Mouse (Mus musculus) heart, adult 2 months (tissue): Measurements from ENCODE around the gene Prrx2. TPM values are rescaled to one million over a fixed set of nuclear protein-coding genes. Genes with fewer than 3 reads are reported as not detected.

Experiments
- DNase-seq, 2 experiments: peaks; one replicate each; pipeline ENCODE4 v3.0.0; 2021
- H3K27ac ChIP-seq: fragments of 200-600 bp; 2 replicates; pipeline ENCODE4 v1.8.1; 2022
- H3K27me3 ChIP-seq: fragments of 200-500 bp; 2 replicates; pipeline ENCODE4 v1.6.1; 2012; ENCODE audit warnings: mild to moderate bottlenecking, low read length, inconsistent platforms, mixed read lengths; ENCODE audit not compliant: control insufficient read depth, insufficient read depth
- H3K36me3 ChIP-seq: fragments of 200-500 bp; 2 replicates; pipeline ENCODE4 v1.6.1; 2012; ENCODE audit warnings: low read length, inconsistent platforms; ENCODE audit not compliant: control insufficient read depth, insufficient read depth
- H3K4me1 ChIP-seq: fragments of 200-500 bp; 2 replicates; pipeline ENCODE4 v1.6.1; 2011; ENCODE audit warnings: low read length; ENCODE audit not compliant: control insufficient read depth, insufficient read depth
- H3K4me3 ChIP-seq: fragments of 200-600 bp; 2 replicates; pipeline ENCODE4 v1.8.1; 2022
- H3K79me2 ChIP-seq: fragments of 200-500 bp; replicated peaks from 2 replicates; pipeline ENCODE4 v1.6.1; 2012; ENCODE audit warnings: mild to moderate bottlenecking, inconsistent platforms, low read length, moderate library complexity, mixed read lengths; ENCODE audit not compliant: control insufficient read depth, insufficient read depth
- H3K9ac ChIP-seq: fragments of 200-500 bp; 2 replicates; pipeline ENCODE4 v1.6.1; 2012; ENCODE audit warnings: low read depth, mild to moderate bottlenecking, control low read depth, inconsistent platforms, low read length, mixed read lengths
- CTCF ChIP-seq: fragments of 200-600 bp; IDR thresholded peaks from 2 replicates; pipeline ENCODE4 v1.8.1; 2022; ENCODE audit warnings: antibody characterized with exemption, mild to moderate bottlenecking, moderate library complexity
- EP300 ChIP-seq: fragments of 200-500 bp; IDR thresholded peaks from 2 replicates; pipeline ENCODE4 v1.6.1; 2011; ENCODE audit warnings: low read depth, low read length, control low read depth; ENCODE audit not compliant: insufficient read depth
- POLR2A ChIP-seq: fragments of 200-500 bp; IDR thresholded peaks from 2 replicates; pipeline ENCODE4 v1.6.1; 2011; ENCODE audit warnings: mild to moderate bottlenecking, low read depth, low read length, control low read depth; ENCODE audit not compliant: insufficient read depth
- WGBS: fragments of 180-500 bp; shearing (Covaris S2); methylation state at CpG from one replicate; pipeline ENCODE4 v1.1.7; 2018; 5-methylcytosine and 5-hydroxymethylcytosine counted together
- intact Hi-C: fragments of 180-260 bp; cut with DNase I; formaldehyde crosslinking; loops from one replicate; pipeline ENCODE4 v1.15.1; 2025
- polyA plus RNA-seq: library from polyadenylated mRNA; depleted of rRNA; stranded (reverse); fragments of >200 nt; gene quantifications from 2 replicates; pipeline ENCODE4 v1.2.3, GENCODE M21; 2012
- total RNA-seq, 2 experiments: library from RNA; stranded (reverse); gene quantifications; 2 replicates each; pipeline ENCODE4 v1.2.3; 2021

Prrx2 gene
- total and polyA plus RNA-seq, 3 experiments, result 0.75 to 1.6 (median 0.84) TPM

DNA sequence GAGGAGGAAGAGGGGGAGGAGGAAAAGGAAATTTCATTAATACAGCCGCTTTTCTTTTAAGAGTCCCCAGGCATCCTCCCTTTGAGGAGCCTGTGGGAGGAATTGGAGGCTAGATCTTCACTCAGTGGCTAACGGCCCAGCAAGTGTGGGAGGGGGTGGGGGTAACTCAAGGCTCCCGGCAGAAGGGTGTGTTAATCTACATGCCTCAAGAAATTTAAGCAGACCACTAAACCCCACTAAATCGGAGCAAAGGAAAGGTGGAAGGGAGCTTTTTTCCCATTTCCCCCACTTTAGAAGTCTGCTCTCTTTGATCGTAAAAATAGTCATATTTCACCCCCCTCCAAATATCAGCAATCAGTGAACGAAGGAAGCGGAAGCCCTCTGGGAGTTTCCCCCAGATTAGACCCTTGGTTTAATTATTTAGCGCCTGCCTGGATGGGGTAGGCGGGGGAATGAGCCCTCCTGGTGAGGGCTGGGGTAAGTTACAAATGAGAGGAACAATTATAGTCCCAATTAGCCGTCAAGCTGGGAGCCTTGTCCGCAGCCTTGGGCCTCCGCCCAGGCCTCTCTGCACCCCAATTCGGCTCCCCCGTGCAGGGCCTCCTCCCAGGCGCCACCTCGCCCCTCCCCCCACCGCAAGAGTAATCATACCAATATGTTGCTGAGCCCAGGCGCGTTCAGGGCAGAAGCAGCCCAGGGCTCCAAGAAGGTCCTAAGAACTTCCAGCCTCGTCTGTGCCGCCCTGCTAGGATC is 1.6 kb downstream of the Prrx2 start:
- H3K4me1 ChIP-seq, result no peaks in the 10 kb centered on the region
- TF ChIP-seq POLR2A (no peak), CTCF (no peak), EP300 (no peak)
- H3K27me3 ChIP-seq, result no peaks in the 10 kb centered on the region
- H3K9ac ChIP-seq, result no peak overlapping the region
- WGBS, result 35% methylated on average over 21 of the region's 21 CpGs
- no peaks in the 10 kb centered on the region for H3K79me2 ChIP-seq
- intact Hi-C loops, result no loop called here
- no peaks in the 10 kb centered on the region for H3K36me3 ChIP-seq
- no peak overlapping the region for H3K27ac ChIP-seq
- no peak overlapping the region for H3K4me3 ChIP-seq
- no peak for DNase-seq

DNA sequence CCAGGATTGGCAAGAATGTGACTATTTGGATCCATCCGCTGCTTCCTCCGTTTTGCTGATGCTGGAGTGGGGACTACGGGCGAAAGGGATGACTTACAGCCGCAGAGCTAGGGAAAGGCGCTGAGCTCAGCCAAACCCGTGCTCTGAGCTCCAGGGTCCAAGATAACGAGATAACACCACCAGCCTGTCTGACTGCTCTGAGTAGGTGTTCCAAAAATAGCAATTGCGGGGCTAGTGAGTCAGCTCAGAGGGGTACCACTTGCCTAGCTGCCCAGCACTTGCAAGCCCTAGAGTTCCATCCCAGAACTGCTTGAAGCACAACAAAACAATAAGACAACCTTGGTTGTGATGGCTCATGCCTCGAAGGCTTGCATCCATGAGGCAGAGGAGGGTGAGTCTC is 7.8 kb downstream of the Prrx2 start:
- Histone ChIP-seq H3K27me3 (no peaks in the 10 kb centered on the region; the same call in 1 of the 2 replicates), H3K9ac (no peak overlapping the region), H3K79me2 (no peaks in the 10 kb centered on the region), H3K4me3 (no peak overlapping the region), H3K36me3 (no peaks in the 10 kb centered on the region), H3K4me1 (peaks cover 1% of the 10 kb centered on the region; the same call in 1 of the 2 replicates), H3K27ac (no peak overlapping the region)
- intact Hi-C loops, result no loop called here
- 21% methylated on average over 10 of the region's 10 CpGs for WGBS
- DNase-seq, result no peak
- TF ChIP-seq POLR2A, result no peak
- TF ChIP-seq EP300, result no peak
- TF ChIP-seq CTCF, result no peak

DNA sequence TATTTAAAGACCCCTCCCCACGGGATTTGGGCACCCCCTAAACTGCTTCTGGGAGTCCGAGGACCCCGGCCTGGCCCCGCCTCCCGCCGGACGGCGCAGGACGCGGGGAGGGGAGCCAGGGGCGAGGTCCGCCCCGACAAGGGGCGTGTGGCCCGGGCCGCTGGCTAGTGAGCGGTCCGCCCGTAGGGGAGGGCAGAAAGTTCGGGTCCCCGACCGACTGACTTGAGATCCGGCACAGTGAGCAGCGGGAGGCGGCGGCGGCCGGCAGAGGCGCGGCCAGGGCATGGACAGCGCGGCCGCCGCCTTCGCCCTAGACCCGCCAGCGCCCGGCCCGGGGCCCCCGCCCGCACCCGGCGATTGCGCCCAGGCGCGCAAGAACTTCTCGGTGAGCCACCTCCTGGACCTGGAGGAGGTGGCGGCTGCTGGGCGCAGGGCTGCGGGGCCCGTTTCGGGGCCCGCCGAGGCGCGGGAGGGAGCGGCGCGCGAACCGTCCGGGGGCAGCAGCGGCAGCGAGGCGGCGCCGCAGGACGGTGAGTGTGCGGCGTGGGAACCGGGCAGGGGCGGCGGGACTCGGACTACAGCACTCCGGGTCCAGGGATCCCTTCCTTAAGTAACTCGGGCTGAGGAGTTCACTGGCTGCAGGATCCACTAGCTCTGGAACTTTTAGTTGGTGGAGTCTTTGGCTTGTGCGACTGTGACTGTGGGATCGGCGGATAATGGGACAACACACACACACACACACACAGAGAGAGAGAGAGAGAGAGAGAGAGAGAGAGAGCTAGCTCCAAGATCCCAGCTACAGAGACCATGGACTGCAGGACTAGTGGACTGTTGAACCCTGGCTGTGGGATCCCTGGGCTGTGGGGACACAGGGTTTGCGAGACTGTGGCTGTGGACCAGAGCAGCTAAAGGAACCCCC is 10.6 kb downstream of the Prrx2 start:
- DNase-seq, result peak; percentile 32 to 51
- no peak overlapping the region for H3K27ac ChIP-seq
- 3% methylated on average over 79 of the region's 80 CpGs for WGBS
- H3K9ac ChIP-seq, result peak overlapping the region; percentile 40
- peak overlapping the region; percentile 40 for H3K4me3 ChIP-seq
- intact Hi-C loops, result no loop called here
- TF ChIP-seq POLR2A, result no peak
- no peak for TF ChIP-seq EP300
- peak; percentile 40 for TF ChIP-seq CTCF
- peaks cover 1% of the 10 kb centered on the region; the same call in 1 of the 2 replicates for H3K4me1 ChIP-seq
- no peaks in the 10 kb centered on the region for H3K79me2 ChIP-seq
- H3K36me3 ChIP-seq, result no peaks in the 10 kb centered on the region
- H3K27me3 ChIP-seq, result no peaks in the 10 kb centered on the region; the same call in 1 of the 2 replicates

DNA sequence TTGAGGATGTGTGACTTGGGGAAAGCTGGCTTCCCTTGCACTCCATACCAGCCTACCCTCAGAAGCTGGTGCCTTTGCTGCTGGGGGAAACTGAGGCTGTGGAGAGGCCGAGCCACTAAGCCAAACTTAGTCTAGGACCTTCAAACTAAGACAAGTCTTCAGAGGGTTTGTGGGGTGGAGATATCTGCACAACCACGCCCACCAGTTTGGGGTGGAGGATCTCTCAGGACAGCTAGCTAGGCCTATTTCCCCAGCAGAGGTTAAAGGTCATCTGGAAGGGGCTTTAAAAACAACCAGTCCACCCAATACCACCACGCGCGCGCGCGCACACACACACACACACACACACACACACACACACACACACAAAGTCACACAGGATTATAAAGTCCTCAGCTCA is 11.5 kb downstream of the Prrx2 start:
- Histone ChIP-seq H3K36me3 (no peaks in the 10 kb centered on the region), H3K27ac (no peak overlapping the region), H3K9ac (no peak overlapping the region), H3K27me3 (no peaks in the 10 kb centered on the region; the same call in 1 of the 2 replicates), H3K4me3 (no peak overlapping the region), H3K4me1 (peaks cover 1% of the 10 kb centered on the region; the same call in 1 of the 2 replicates), H3K79me2 (no peaks in the 10 kb centered on the region)
- intact Hi-C loops, result no loop called here
- 76% methylated on average over 8 of the region's 8 CpGs for WGBS
- no peak for TF ChIP-seq POLR2A
- no peak for TF ChIP-seq CTCF
- no peak for TF ChIP-seq EP300
- no peak for DNase-seq

DNA sequence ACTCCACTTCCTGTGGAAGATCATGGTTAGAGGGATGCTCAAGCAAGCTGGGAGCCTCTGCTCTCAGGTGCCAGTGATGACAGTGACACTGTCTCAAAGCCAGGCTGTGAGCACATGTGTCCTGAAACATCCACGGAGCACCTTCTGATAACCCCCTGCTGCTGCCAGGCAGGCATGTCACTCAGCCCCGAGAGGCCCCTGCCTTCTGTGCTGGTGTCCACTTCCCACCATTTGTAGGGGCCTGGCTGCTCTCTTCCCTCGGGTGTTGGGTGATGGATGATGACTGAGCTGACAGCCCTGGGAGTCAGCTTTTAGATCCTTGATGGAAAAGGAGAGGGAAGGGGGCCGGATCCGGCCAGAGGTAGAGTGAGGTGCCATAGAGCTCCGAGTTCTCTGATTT is 12.0 kb downstream of the Prrx2 start:
- Histone ChIP-seq H3K4me3 (no peak overlapping the region), H3K36me3 (no peaks in the 10 kb centered on the region), H3K27ac (no peak overlapping the region), H3K4me1 (peaks cover 1% of the 10 kb centered on the region; the same call in 1 of the 2 replicates), H3K27me3 (no peaks in the 10 kb centered on the region; the same call in 1 of the 2 replicates), H3K79me2 (no peaks in the 10 kb centered on the region), H3K9ac (no peak overlapping the region)
- WGBS, result 47% methylated on average over 6 of the region's 6 CpGs
- no peak for DNase-seq
- intact Hi-C loops, result no loop called here
- no peak for TF ChIP-seq EP300
- TF ChIP-seq POLR2A, result no peak
- no peak for TF ChIP-seq CTCF
